Mouse (Mus musculus) cortical plate, adult 2 months (tissue): ENCODE results near the gene Dab1.

Source experiments
- CTCF ChIP-seq: fragments of 200-500 bp; IDR thresholded peaks from 2 replicates; pipeline ENCODE4 v1.5.1; 2011; ENCODE audit warnings: mild to moderate bottlenecking, control low read depth, low read length; ENCODE audit not compliant: insufficient read depth; ENCODE audit errors: extremely low read depth
- POLR2A ChIP-seq: fragments of 200-500 bp; IDR thresholded peaks from 2 replicates; pipeline ENCODE4 v1.6.1; 2011; ENCODE audit warnings: mild to moderate bottlenecking, low read length, control low read depth; ENCODE audit not compliant: insufficient read depth; ENCODE audit errors: extremely low read depth

GRCm38 (mm10) chr4:104723527-104724045 lies 1104.4 kb downstream of the Dab1 start:
- TF ChIP-seq POLR2A (no peak), CTCF (no peak)
